Mouse (Mus musculus) ES-CJ7 (cell line): ENCODE results near the gene Myo18a.

Source experiments
- DNase-seq: peaks from one replicate; pipeline ENCODE4 v3.0.0; 2011; ENCODE audit warnings: low read depth, low spot score

The Myo18a gene

DNA sequence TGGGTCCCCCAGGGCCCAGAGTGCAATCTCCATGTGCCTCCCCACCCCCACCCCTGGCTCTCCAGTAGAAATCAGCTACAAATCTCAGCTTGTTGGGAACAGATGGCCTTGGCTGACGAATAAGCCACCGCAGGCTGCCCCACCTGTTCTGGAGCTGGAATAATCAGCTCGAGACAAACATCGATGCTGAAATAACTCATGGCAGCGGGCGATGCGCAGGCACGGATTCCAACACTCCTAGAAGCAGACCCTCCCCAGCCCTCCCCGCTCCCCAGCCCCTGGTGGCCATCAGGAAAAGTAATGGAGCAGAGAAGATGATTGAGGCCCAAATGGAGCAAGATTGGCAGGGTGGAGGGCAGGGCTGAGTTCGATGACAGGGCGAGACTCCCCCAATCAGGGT lies 109.2 kb downstream of the Myo18a start:
- peak; percentile 64 for DNase-seq

DNA sequence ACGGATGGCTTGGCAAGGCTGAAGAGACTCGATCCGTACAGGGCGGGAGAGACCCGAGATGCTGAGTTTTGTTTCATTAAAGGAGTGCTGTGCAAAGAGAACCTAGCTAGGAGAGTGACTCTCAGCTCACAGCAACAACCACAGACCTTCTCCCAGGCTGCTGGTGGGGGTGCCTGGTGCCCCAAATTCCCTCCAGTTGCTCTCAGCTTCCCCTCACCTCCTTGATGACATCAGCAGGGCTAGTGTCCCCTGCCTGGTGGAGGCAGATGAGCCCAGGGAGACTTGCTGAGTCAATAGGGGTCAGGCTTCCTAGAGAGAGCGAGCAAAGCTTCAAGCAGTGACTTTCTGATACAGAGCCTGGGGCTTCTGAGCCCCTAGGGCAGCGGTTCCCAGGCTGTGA lies 109.6 kb downstream of the Myo18a start:
- DNase-seq: no peak

DNA sequence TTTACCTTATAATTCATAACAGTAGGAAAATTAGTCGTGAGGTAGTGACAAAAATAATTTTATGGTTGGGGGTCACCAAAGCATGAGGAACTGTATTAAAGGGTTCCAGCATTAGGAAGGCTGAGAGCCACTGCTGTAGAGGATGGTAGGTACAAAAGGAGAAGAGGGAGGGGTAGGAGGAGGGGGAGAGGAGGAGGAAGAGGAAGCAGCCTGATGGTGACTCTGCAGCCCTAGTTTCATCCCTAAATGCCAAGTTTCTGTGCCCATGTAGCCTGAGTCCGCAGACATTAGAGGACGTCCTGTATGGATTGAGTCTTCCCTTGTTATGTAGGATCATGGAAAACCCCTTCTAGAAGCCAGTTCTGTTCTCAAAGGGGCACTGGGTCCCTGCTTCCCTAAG lies 110.1 kb downstream of the Myo18a start:
- DNase-seq: no peak

DNA sequence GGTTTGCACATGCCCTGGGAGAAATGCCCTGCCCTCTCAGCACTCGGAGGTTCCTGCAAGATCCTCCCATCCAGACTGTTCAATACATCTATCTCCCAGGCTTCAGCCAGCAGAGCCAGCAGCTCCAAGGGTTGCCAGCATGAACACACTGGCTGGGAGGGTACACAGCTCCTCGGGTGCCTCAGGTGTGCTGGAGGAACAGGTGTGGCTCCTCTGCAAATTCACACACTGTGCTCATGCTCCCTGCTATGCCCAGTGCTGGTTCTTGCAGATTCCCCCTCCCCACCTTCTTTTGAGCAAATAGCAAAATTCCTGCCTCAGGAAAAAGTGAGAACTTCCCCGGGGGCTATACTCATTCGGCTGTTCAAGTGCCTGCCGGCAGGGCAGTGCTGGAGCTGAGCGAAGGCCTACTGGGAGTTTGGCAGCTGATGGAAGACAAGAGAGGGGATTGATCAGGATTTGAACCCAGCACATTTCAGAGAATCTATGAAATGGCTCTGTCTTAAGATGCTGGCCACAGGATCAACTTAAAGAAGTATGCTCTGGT lies 111.7 kb downstream of the Myo18a start:
- peak; percentile 59 for DNase-seq

DNA sequence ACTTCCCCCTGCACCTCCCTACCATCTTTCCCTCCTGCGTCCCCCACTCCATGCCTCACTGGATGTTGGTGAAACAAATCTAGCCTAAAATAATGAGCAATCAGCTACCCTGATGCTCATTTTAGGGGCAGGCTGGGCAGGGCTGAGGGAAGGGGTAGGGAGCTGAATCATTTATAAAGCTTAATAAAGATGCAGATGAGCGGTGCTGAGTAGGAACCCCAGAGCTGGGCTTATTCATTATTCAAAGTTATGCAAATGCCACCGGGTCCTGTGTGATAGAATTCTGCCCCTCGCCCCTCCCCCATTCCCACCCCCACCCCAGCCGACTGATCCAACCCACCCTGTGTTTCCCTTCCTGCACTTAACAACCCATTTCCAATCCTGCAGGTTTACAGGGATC lies 112.2 kb downstream of the Myo18a start:
- DNase-seq: no peak

DNA sequence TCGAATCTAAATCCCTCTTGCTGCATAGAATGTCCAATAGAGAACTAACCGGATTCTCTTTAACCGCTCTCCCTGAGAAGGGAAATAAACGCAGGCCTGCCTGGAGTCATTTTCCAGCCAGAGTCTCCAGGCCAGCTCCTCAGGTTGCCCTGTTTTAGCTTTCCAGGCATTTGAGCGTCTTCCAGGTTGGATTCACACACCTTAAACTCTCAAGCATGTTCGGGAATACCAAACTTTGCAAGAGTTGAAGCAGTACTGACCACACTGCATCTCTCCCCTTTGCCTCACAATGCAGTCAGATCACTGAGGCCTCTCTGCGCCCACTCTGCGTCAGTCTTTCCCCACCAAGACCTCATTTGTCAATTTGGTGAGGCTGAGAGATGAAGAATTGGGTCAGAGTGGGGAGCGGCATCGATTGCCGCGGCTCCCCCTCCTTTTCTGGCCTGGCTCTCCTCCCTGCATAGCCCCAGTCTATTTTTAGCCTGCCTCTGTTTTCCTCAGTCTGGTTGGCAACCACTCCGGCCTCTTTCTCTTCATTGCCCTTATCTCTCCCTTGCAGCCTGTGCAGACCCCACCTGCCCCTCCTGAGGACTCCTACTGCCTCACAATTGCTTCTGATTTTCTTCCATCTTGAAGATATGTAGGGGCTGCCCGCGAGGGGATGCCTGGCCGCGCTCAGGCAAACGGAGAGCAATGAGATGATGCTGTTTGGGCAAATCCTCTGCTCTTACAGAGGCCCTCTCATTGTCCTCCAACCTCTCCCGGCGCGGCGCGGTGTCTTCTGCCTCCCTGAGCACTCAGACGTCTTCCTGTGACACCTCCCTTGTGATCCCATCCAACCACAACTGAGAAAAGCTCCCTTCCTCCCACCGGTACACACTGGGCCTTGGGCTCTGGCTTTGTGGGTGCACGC lies 113.1 kb downstream of the Myo18a start:
- no peak for DNase-seq

DNA sequence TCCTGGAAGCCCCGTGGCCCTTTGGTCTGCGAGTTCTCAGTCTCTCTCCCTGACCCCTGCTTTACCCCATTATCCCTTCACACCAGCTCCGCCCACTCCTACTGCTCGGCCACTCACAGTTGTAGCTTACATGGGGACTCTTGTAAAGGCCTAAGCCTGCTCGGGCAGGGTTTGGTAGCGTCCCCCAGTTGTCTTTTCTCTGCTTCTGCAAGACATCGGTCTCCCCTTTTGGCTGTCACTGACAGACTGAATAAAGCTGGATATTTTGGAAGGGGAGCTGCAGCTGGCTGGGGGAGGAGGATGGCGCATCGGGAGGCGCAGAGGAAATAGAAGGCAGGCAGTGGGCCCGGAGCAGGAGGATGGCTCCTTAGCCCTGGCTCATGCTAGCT lies 113.7 kb downstream of the Myo18a start:
- peak; percentile 68 for DNase-seq

DNA sequence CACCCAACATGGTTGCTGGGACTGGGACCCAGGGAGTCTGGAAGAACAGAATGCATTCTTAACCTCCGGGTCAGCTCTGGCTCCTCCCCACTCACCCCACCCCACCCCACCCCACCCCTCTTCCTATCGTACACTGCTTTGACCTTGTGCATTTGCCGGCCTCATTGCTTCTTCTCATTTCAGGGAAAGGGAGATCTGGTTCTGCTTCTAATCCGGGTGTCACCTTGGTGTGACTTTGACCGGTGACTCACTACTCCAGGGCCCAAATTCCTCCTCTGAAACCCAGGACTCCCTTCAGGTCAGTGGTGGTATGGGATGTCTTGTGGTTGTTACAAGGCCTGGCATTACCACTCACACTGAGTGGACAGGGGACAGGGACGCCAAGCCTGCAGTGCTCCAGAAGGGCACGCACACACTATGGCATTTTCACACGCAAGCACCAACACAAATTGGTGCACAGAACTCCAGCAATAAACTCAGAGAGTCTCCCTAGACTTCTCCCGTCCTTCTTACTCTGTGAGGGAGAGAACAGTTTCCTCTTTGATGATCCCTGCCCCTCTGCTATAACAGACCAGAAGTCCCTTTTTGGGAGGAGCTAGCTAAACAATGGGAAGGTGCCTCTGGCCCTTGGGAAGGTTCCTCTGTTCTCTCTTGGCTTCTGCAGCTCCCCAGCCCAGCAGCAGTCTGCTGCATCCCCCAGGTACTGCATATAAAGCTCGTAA lies 121.6 kb downstream of the Myo18a start:
- peak; percentile 93 for DNase-seq

DNA sequence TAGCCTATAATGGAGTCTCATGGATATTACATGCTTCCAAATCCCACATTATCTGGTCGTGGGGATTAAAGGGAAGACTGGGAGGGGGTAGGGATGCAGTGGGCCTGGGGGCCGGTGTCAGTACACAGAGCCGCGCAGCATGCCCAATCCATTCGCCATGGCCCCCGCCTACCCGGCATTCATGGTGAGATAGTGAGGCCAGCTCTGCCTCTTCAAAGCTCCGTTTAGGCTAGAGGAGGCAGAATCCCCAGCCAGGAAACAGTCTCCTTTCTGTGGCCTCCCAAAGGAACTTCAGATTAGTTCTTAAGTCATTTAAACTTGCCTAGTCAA lies 122.2 kb downstream of the Myo18a start:
- DNase-seq: no peak

DNA sequence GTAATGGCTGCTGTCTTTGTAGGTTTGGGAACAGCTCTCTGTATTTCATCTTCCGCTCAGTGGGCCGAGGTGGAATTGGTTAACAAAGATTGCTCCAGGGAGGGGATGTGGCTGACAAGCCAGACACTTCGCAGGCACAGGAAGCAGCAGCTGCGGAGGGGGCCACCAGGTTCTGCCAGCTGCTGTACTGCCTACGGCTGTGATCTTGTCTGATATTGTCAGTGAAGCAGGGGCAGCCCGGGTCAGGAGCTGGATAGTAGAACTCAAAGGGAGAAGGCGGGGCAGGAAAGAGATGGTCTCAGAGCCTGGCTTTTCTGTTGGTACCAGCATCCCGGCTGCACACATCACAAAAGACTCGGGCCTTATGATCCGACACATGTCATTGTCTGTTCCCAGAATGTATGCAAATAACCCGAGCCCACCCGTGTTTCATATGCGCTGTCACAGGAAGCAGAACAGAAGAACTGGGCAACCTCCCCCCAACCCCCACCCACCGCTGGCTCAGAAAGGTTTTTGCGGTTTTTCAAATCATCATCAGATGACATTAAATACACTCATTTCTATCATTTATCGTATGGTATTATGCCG lies 124.4 kb downstream of the Myo18a start:
- DNase-seq: peak; percentile 42

DNA sequence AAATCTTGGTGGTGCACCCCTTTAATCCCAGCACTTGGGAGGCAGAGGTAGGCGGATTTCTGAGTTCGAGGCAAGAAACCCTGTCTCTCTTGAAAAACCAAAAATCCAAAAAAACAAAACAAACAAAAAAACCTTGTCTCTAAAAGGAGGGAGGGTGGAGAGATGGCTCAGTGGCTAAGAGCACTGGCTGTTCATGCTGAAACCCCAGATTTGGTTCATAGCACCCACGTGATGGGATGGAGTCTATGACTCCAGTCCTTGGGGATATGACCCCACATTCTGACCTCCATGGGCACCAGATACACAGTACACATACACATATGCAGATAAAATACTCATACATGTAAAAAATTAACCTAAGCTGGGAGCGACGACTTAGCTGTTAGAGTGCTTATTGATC lies 125.8 kb downstream of the Myo18a start:
- DNase-seq: no peak

DNA sequence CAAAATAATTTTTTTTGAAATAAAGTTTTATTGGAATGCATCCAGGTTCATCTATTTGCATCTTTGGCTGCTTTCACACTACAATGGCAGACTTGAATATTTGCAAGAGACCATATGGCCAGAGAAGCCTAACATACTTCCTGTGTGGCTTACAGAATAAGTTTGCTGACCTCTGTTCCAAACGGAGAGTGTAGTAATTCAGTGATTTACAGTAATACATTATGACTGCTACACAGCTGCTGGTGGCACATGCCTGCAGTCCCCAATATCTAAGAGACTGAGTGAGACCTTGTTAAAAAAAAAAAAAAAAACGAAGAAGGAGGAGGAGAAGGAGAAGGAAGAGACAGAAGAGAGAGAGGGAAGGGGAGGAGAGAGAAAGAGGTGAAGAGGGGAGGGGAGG lies 126.4 kb downstream of the Myo18a start:
- DNase-seq: no peak

DNA sequence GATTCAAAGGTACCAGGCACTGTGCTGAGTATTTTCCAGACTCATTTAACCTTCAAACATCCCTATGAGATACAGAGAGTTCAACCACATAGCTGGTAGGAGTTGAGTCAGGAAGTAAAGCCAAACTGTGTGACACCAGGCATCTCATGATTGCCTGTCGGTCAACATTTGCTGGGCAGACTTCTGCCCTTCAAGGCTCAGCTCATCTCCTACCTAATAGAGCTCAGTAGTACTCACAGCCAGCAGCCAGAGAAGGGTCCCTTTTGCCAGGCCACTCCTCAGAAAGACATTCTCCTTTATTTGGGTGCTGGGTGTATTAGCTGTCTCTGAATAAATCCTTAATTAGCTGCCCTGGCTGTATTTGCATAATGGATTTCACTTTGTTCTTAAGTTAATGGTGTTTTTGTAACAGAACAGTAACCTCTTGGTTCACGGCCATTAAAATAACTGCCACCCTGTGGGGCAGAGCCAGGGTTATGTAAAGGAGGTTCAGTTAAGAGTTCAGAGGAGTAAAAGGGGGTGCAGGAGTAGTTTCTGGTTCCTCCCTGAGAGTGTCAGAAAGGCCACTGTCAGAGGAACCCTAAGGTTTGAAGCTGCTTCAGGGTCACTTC lies 127.7 kb downstream of the Myo18a start:
- DNase-seq: peak; percentile 53

DNA sequence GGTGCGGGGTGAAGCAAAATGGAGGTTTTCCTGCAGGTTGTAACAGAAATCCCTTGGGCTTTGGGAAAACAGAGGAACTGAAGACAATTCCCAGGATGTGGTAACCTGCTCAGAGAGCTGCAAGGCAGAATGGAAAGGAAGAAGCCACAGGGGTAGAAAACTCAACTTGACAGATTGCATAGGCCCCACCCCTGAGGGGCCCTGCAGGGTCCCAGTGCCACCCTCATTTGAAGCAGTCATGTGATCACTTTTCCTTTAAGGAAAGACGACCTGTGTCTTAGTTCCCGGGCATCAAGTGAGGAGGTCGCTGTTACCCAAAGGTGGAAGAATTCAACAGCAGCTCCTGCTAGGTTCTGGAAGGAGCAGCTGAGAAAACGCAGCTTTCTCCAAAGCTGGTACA lies 129.8 kb downstream of the Myo18a start:
- peak; percentile 85 for DNase-seq

DNA sequence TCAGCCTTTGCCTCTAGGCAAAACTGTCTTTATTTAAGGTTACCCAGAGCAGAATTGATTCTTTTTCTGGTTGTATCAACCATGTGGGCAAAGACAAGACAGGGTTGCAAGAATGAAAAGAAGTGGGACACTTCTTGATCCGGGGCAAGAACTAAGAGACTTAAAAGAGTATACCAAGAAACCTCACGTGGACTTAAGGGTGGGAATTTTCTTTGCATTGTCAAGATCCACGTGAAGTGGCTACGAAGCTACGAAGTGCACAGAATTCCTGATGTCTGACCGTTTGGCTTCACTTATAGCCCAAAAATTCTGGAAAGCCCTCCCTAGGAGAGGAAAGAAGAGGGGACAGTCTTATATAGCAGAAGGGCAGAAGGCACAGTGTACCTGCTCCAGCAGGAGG lies 130.2 kb downstream of the Myo18a start:
- DNase-seq: no peak

DNA sequence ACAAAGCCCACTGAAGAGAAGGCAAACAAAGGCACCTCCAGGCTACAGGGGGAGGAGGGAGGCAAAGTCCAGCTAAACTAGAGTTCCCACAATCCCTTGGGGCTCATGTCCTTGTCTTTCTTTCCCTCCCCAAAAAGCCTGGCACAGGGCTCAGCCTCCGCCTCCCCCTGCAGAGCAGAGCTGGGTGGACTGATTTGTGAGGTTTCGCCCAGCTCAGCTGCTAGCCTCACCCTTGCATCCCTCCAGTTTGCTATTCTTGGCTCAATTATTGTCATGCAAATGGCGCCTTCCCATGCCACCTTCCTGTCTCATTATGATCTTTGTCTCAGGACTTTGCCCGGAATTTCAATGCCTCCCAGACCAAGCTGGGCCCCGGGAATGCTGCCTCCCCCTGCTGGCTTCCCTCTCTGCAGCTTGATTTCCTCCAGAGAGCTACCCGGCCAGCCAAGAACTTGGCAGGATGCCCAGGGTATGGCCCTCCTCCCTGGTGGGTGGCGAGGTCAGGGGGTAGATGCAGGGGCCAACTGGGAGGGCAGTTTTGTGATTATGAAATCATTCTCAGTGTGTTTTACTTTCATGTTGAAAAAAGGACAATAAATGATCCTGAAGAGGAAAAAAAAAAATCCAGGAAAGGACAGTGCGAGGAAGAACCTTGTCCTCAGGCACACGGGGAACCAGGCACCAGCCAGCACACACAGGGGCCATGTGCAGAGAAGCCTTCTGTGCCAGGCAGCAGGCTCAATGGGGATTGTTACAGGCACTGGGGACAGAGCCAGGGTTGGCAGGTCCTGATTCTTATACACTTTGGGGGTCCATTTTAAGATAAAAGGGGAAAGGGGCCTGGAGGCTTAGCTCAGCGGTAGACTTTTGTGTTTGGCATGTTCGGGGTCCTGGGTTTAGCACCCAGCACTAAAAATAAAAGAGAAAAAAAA lies 131.0 kb downstream of the Myo18a start, which contains the start of gene Pipox:
Pipox (minus strand) TSS at position 310 of the 932 bp plus-strand sequence.
- peak; percentile 100 for DNase-seq

DNA sequence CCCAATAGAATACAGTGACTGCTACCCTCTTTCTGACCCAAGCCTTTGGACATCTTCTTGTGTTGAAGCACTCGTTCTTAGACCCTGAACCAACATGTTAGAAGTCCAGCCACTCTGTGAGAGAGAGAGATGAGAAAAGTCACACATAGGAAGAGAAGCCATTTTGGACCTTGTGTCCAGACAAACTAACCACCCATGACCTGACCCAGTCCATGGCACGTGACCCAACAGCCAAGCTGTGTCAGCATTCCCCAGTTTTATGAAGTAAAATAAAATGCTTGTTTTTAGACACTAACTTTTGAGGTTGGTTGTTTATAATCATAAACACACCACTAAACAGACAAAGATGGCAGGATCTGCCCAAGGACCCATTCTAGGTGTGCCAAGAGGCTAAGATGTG lies 131.9 kb downstream of the Myo18a start:
- no peak for DNase-seq

DNA sequence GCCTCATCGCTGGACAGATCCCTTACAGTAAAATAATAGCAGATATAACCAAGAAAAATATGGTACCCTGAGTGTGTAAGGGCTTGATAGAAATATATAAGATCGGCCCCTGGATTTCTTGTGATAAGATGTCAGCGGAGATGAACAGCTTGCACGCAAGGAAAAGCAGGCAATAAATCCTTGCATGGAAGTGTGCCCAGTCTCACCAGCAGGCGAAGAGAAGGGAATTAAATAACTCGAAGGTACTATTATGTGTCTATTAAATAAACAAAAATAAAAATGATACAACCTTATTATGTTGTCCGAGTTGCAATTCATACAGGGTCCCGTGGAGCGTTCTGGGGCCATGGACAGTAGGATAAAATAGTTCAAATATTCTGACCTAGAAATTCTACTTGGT lies 133.0 kb downstream of the Myo18a start:
- no peak for DNase-seq

DNA sequence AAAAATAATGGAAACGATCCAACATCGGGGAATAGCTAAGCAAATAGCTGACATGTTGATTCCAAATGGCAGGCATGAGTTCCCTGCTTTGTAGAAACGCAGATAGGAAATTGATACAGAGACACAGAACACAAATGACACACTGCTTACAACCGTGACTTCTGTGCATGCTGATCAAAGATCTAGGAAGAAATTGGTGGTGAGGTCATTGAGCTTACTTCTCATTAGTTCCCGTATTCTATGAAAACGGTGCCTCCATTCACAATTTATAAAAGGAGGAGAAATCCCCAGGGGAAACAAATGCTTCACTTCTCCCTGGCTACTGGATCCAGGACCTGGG lies 133.4 kb downstream of the Myo18a start:
- no peak for DNase-seq

DNA sequence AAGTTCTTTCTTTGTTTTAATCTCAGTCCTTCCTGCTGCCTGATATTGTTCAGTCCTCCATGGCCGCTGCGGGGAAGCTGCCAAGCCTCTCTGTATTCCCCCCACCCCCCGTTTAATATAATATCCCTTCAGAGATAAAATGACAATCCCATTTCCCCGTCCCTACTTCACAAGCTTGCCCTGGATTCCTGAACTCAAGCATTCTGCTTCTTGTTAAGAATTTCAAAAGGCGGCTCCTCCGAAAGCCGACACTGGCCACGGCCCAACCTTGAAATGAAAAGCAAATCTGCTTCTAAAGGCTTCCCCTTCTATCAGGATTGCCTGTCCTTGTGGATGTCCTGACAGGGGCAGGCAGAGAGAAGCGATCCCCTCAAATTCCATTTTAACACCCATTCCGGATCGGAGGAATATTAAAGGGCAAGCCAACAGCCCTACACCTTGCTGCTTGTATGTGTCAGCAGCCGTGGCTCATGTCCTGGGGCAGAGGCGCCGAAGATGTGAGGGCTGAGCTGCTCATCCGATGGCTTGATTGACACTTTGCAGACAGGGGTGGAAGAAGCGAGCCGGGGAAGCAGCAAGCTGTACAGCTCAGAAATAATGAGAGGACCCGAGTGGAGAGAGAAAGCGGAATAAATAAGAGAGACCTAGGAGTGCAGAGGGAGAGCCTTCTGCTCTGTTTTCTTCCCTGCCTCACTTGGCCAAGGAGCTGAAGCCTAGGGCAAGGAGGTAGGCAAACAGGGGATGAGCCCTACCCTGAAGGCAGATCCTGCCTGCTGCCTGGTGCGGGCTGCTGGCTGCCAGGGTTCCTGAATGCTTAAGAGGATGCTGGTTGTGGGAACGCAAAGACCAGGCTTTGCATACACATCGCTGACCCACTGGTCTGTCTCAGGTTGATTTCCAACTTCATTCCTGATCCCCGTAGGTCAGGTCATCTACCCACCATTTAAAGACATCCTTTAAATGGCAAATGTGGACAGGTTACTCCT lies 134.1 kb downstream of the Myo18a start:
- no peak for DNase-seq
